Mouse (Mus musculus) intestine, embryonic 16.5 days (tissue): Measurements from ENCODE around the gene Cfi. TPM values are rescaled to one million over a fixed set of nuclear protein-coding genes. Genes with fewer than 3 reads are reported as not detected.

Experiments
- ATAC-seq: fragments of 200-750 bp; cut with Nextera tagmentation; 2 replicates; pipeline ENCODE4 v1.8.0; 2017; ENCODE audit warnings: moderate TSS enrichment, moderate library complexity
- H3K27ac ChIP-seq: fragments of 300-500 bp; sonication (generic); 2 replicates; pipeline ENCODE4 v1.5.1; 2014; ENCODE audit warnings: mild to moderate bottlenecking, low read length
- H3K27me3 ChIP-seq: fragments of 300-500 bp; sonication (generic); replicated peaks from 2 replicates; pipeline ENCODE4 v1.6.1; 2014; ENCODE audit warnings: low read length, control low read depth, mixed read lengths; ENCODE audit not compliant: control insufficient read depth, insufficient read depth
- H3K36me3 ChIP-seq: fragments of 300-500 bp; sonication (generic); 2 replicates; pipeline ENCODE4 v1.6.1; 2014; ENCODE audit warnings: low read length, control low read depth; ENCODE audit not compliant: control insufficient read depth, insufficient read depth
- H3K4me1 ChIP-seq: fragments of 300-500 bp; sonication (generic); 2 replicates; pipeline ENCODE4 v1.6.1; 2014; ENCODE audit warnings: low read length, control low read depth, mixed read lengths; ENCODE audit not compliant: control insufficient read depth, insufficient read depth
- H3K4me2 ChIP-seq: fragments of 300-500 bp; sonication (generic); 2 replicates; pipeline ENCODE4 v1.6.1; 2014; ENCODE audit warnings: low read depth, low read length, control low read depth
- H3K4me3 ChIP-seq: fragments of 300-500 bp; sonication (generic); 2 replicates; pipeline ENCODE4 v1.5.1; 2014; ENCODE audit warnings: mild to moderate bottlenecking, low read length
- H3K9ac ChIP-seq: fragments of 300-500 bp; sonication (generic); 2 replicates; pipeline ENCODE4 v1.6.1; 2014; ENCODE audit warnings: low read depth, low read length
- H3K9me3 ChIP-seq: fragments of 300-500 bp; sonication (generic); 2 replicates; pipeline ENCODE4 v1.6.1; 2016; ENCODE audit warnings: low read length, control low read depth; ENCODE audit not compliant: control insufficient read depth
- WGBS: fragments of 180-500 bp; shearing (Covaris S2); extraction: QIAGEN DNeasy Blood & Tissue Kit; methylation state at CpG from one replicate; pipeline ENCODE4 v1.1.7; 2014; 5-methylcytosine and 5-hydroxymethylcytosine counted together
- polyA plus RNA-seq: library from polyadenylated mRNA; unstranded; fragments of >200 nt; fragmentation: Nextera tagmentation; extraction: Ambion mirVana; gene quantifications from 2 replicates; pipeline ENCODE4 v1.2.1, GENCODE M21; 2015

Cfi gene
- polyA plus RNA-seq, 1 experiment from 2014 or later: 77.7 TPM

DNA sequence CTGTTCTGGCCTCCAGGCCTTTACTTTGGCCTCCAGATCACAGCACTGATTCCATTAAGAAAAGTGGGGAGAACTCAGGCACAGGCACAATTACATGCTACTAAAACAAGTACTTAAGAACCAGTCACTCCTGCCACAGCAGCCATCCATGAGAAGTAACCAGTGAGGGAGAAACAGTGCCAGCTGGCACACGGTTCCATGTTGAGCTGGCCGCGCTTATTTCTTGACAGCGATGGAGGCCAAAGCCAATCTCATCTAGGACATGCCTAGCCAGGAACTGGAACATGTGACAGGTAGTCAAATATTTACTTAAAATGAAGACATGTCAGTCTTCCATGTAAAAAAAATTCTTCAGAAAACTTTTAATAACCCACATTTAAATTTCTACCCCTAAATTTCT, 11.5 kb upstream of the Cfi start:
- H3K9me3 ChIP-seq: no peaks in the 10 kb centered on the region
- H3K9ac ChIP-seq: no peak overlapping the region
- no peaks in the 10 kb centered on the region for H3K27me3 ChIP-seq
- H3K4me2 ChIP-seq: no peak overlapping the region
- H3K27ac ChIP-seq: no peak overlapping the region
- 91% methylated on average over 4 of the region's 4 CpGs for WGBS
- peaks cover 12% of the 10 kb centered on the region for H3K36me3 ChIP-seq
- no peak overlapping the region for H3K4me3 ChIP-seq
- 0 out of 2 replicates have a peak, but pooled peaks have one; percentile 16 for ATAC-seq
- H3K4me1 ChIP-seq: no peaks in the 10 kb centered on the region; the same call in 1 of the 2 replicates

DNA sequence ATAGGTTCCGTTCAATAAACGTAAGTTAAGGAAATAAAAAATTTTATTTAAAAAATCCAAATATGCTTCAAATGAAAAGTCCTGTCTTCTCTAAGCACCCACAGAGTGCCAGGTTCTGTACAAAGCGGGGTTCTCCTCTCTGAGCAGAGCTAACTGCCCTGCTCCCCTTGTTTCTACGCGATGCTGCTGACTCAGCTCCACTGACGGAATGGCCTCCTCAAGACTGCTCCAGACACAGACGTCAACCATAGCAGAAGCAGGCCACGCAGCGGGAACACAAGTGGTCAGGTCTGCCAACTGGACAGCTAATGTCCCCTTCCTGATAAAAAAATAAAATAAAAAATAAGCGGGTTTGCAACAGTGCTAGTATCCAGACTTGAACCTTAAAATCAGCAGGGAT, 10.8 kb upstream of the Cfi start:
- H3K4me2 ChIP-seq: no peak overlapping the region
- H3K27ac ChIP-seq: no peak overlapping the region
- no peak for ATAC-seq
- no peak overlapping the region for H3K9ac ChIP-seq
- no peaks in the 10 kb centered on the region for H3K27me3 ChIP-seq
- no peaks in the 10 kb centered on the region; the same call in 1 of the 2 replicates for H3K4me1 ChIP-seq
- peaks cover 12% of the 10 kb centered on the region for H3K36me3 ChIP-seq
- WGBS: 89% methylated on average over 10 of the region's 10 CpGs
- no peaks in the 10 kb centered on the region for H3K9me3 ChIP-seq
- H3K4me3 ChIP-seq: no peak overlapping the region

DNA sequence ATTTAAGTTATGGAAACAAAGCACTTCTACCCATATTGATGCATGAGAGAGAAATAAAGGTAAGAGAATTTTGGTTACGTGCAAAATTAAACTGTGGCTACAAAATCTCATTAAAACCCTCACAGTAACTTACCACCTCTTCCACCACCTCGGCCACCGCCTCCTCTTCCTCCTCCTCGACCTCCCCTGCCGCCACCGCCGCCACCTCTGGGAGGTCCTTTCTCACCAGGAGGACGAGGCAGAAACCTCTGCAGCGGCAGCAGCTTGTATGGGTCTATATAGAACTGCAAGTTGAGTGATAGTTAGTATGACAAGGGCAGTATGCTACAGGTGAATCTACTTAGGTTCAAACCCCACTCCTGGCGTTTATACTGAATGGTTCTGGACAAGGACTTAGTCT, 9.0 kb upstream of the Cfi start:
- 91% methylated on average over 10 of the region's 10 CpGs for WGBS
- ATAC-seq: no peak
- H3K4me3 ChIP-seq: no peak overlapping the region
- no peaks in the 10 kb centered on the region for H3K27me3 ChIP-seq
- peaks cover 12% of the 10 kb centered on the region for H3K36me3 ChIP-seq
- no peaks in the 10 kb centered on the region for H3K9me3 ChIP-seq
- no peak overlapping the region for H3K27ac ChIP-seq
- H3K4me2 ChIP-seq: no peak overlapping the region
- H3K4me1 ChIP-seq: no peaks in the 10 kb centered on the region; the same call in 1 of the 2 replicates
- no peak overlapping the region for H3K9ac ChIP-seq

DNA sequence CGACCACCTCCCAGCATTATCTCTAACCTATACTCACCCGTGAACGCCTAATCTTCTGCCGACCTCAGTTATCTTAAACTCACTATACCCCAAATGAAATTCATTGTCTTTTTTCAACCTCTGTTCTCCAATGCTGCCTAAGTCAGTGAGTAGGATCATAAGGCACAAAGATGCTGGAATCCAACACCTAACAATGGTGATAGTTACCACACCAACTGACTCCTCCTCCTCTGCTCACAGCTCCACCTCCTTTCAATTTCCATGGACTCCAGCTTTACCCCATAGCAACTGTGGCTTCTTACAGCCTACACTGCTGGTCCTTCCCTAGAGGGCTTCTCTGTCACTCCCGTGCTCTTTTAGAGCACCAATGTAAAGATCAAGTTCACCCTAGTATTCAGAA, 8.0 kb upstream of the Cfi start:
- Histone ChIP-seq H3K27ac (no peak overlapping the region), H3K36me3 (peaks cover 12% of the 10 kb centered on the region), H3K27me3 (no peaks in the 10 kb centered on the region), H3K4me1 (no peaks in the 10 kb centered on the region; the same call in 1 of the 2 replicates), H3K9me3 (no peaks in the 10 kb centered on the region), H3K4me3 (no peak overlapping the region), H3K4me2 (no peak overlapping the region), H3K9ac (no peak overlapping the region)
- WGBS: 93% methylated on average over 5 of the region's 5 CpGs
- ATAC-seq: no peak

DNA sequence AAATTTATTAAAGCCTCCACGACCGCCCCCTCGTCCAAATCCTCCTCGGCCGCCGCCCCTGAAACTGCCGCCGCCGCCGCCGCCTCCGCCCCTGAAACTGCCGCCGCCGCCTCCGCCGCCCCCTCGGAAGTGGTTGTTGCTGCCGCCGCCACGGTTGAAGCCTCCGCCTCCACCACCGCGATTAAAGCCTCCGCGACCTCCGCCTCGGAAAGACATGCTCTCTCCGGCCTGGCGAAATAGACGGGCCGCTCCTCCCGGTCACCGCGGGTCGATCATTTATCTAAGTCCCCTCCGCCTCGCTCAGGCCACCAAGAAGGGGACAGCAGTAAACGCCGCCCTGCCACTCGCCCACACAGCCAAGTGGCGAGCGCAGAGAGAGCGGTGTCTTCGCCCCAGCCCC, 5.1 kb upstream of the Cfi start:
- H3K4me2 ChIP-seq: peak overlapping the region; percentile 57

DNA sequence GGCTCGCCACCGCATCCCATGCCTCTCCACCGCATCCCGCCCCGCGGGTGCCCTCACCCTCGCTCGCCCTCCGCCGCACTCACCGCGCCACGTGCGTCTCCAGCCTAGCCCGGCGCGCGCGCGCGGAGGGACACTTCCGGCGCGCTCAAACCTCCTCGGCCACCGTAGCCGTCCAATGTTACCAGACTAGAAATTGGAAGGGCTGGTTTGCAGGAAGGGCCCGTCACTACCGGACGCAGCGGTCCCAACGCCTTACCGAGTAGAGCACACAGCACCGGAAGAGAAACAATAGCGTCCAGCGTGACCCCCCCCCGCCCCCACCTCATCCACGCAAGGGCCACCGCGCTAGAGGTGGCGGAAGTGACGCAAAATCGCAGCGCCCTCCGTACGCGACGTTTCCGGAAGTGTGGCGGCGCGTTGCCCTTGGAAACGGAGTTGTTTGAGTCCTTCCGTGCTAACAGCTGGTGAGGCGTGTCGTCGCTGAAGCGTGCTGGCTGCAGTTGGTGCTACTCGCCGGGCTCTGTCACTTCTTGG, 4.6 kb upstream of the Cfi start, which contains the start of gene Gar1:
Gene Gar1 (minus strand): TSS at position 362 of the 534 bp plus-strand sequence.
- peak within 1 kb of the TSS; percentile 93 for H3K4me3 ChIP-seq
- H3K9me3 ChIP-seq: no peaks in the 10 kb centered on the region
- no peaks in the 10 kb centered on the region for H3K27me3 ChIP-seq
- H3K4me1 ChIP-seq: no peaks in the 10 kb centered on the region; the same call in 1 of the 2 replicates
- WGBS: under 1% methylated on average over 60 of the region's 60 CpGs
- H3K9ac ChIP-seq: peak within 1 kb of the TSS; percentile 90
- peak; percentile 90 for ATAC-seq
- H3K36me3 ChIP-seq: 0 out of 2 replicates have a peak, but pooled peaks cover 5% of the 10 kb centered on the region
- H3K4me2 ChIP-seq: peak within 1 kb of the TSS; percentile 73
- peak within 1 kb of the TSS; percentile 90 for H3K27ac ChIP-seq

More for the DNA sequence above, 5.1 kb upstream of the Cfi start:
- Histone ChIP-seq H3K36me3 (0 out of 2 replicates have a peak, but pooled peaks cover 6% of the 10 kb centered on the region), H3K4me1 (no peaks in the 10 kb centered on the region; the same call in 1 of the 2 replicates), H3K4me3 (peak overlapping the region; percentile 93), H3K27me3 (no peaks in the 10 kb centered on the region), H3K27ac (peak overlapping the region; percentile 90), H3K9ac (peak overlapping the region; percentile 90), H3K9me3 (no peaks in the 10 kb centered on the region)
- under 1% methylated on average over 41 of the region's 45 CpGs for WGBS
- no peak; the same call in 1 of the 2 replicates for ATAC-seq

DNA sequence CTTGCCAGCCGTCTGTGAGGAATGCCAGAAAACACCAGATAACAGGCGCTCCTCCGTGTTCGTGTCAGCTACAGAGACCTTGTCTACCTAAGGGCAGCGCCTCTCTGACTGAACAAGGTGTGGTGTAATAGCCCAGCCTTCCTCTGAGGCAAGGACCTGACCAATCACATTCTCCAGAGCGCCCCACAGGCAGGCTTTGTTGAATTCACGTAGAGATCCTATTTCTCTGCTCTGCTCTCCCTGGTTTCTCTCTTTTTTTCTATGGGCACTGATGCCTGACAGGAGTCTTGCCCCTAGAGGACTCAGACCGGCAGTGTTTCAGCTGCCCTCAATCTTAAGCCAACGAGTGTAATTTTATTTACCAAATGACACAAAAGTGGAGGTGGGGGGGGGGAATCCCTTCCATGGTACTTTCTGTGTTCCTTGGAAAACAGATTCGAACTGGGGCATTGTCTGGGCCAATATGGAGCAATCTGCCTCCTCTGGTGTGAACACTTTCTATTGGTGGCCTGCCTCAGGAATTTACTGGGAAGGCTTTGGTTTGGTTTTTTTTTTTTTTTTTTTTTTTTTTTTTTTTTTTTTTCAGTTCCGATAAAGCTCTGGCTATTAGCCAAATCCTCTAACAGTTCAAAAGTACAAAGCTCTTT, 490 bp downstream of the Cfi start:
- ATAC-seq: peak; percentile 87
- H3K9me3 ChIP-seq: no peaks in the 10 kb centered on the region
- H3K4me3 ChIP-seq: peak overlapping the region; percentile 40
- H3K4me2 ChIP-seq: peak overlapping the region; percentile 48
- peak overlapping the region; percentile 89 for H3K27ac ChIP-seq
- H3K9ac ChIP-seq: peak overlapping the region; percentile 17
- no peaks in the 10 kb centered on the region for H3K36me3 ChIP-seq
- no peaks in the 10 kb centered on the region for H3K4me1 ChIP-seq
- 14% methylated on average over 11 of the region's 11 CpGs for WGBS
- no peaks in the 10 kb centered on the region for H3K27me3 ChIP-seq

DNA sequence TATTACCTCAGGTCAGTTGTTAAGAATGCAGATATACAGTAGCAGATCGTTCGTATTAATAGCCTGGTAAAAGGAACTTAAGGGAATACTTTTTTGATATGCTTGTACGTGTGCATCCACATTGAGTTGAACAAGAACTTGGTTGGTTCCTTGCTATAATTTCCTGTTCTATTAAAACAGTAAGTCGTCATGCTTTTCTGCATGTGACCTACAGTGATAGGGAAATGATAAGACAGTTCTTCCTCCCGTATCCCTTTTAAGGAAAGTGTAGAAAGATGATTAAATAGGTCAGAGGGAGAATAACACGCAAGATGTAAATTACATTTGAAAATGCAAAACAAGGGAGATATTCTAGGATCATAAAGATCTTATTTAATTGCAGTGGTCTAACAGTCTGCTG, 1.3 kb downstream of the Cfi start:
- Histone ChIP-seq H3K27me3 (no peaks in the 10 kb centered on the region), H3K4me3 (peak overlapping the region; percentile 40), H3K9ac (no peak overlapping the region), H3K4me2 (peak overlapping the region; percentile 38; the same call in 1 of the 2 replicates), H3K9me3 (no peaks in the 10 kb centered on the region), H3K4me1 (no peaks in the 10 kb centered on the region), H3K27ac (no peak overlapping the region), H3K36me3 (no peaks in the 10 kb centered on the region)
- ATAC-seq: peak; percentile 21; the same call in 1 of the 2 replicates
- 70% methylated on average over 6 of the region's 6 CpGs for WGBS

DNA sequence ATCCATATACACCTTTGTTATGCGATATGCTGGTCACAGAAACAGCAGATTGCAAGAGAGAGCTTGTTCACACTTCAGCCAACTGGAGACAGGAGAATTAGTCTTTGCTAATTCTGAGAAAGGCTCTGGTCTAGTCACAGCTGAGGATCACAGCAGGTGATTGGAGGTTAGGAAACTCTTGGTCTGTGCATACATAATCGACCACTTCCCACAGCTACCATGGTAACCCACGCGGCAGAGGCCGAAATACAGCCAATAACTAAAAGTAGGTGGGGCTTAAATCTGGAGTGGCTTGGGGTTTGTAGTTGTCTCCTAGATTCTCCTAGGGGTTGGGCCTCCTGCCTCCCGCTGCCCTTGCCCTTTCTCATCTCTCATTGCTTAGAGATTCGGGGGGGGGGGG, 2.3 kb downstream of the Cfi start:
- Histone ChIP-seq H3K4me3 (no peak overlapping the region), H3K27ac (no peak overlapping the region), H3K9ac (no peak overlapping the region), H3K27me3 (no peaks in the 10 kb centered on the region), H3K4me2 (0 out of 2 replicates have a peak overlapping the region, but pooled peaks have one; percentile 1), H3K9me3 (no peaks in the 10 kb centered on the region), H3K4me1 (no peaks in the 10 kb centered on the region), H3K36me3 (no peaks in the 10 kb centered on the region)
- ATAC-seq: no peak; the same call in 1 of the 2 replicates
- 51% methylated on average over 7 of the region's 7 CpGs for WGBS
